Mouse (Mus musculus): ENCODE data around the gene Gtf2a1. TPM values are rescaled to one million over a fixed set of nuclear protein-coding genes. Genes with fewer than 3 reads are reported as not detected.
A peak's percentile ranks its signal among the peaks of the same experiment; 100 is the strongest.
"Not testable (repeated sequence)": the region's sequence is repeated elsewhere in the genome, so short reads cannot be mapped to it uniquely, and the experiment has no call there.

Gtf2a1 gene
- total RNA-seq, 2 experiments from 2014 or later = 52.2 to 53.0 TPM

- Histone ChIP-seq H3K4me3 (no peak overlapping the region), H3K27ac (no peak overlapping the region)
- TF ChIP-seq CTCF (conservative IDR thresholded peaks at IDR 0.05) = no peak
- DNase-seq (ENCODE audit: low spot score in 2 of 2) = no peak
Measured at GRCm38 (mm10) chr12:91567145-91567544, 23.1 kb downstream of the Gtf2a1 start.

- not testable (repeated sequence) for H3K27ac ChIP-seq; DNase-seq (ENCODE audit: low spot score in 2 of 2); H3K4me3 ChIP-seq
Measured at GRCm38 (mm10) chr12:91558152-91558551, 32.1 kb downstream of the Gtf2a1 start.

DNA sequence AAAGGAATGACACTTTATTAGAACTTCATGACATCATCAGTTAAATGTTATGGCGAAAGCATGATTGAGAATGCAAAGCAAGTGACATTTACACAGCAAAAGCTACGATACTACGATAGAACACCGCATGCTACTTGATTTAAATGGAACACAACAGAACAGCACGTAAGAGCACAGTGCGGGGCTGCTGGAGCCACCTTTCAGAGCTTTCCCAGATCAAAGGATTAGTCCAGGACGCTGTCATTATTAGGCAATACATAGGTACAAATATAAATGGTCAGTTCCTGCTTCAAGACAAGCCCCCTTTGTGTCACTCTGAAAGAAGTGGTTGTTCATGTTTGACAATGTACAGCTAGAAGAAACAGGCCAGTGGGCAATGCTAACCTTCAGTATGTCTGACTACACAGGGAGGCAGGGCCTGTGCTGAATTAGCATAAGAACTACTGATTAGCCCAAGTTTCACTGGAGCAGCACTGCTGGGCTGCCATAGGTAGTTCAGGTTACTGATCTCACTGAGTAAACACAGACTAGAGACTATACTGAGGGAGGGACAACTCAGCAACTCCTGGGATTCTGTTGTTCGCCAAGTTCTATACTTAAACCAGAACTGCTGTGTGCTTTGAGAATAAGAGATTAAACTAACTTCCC, 32.8 kb downstream of the Gtf2a1 start:
- H3K4me3 ChIP-seq, H3K27ac ChIP-seq: not testable (repeated sequence)

DNA sequence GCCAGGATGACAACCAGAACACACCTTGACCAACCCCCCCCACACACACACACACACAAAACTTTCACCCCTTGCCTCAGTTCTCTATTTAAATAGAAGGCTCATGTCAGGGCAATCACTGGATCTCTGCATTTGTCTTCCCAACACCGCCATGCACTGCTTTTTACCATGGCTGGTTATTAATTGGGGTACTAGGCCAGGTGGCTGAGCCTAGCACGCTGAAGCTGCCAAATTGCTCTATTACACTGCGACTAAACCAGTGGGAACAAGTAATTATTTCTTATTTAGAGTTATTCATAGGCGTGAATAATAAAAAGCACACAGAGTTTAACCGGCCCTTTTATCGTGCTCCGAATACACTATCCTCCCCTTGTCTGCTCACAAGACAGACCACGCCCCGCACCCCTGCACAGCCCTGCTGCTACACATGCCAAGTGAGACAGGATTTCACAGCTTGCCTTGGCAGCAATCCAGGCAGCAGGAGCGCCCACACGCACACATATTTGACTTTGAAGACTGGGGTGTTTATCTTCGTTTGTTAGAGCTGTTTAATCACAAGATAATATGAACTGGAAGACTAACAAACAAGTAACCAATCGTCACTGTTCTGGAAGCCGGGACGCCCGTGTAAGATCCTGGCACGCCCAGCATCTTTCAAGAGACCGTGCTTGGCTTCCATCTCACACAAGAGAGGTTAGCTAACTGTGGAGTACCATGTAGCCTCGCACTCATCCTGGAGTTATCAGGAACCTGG, 38.3 kb downstream of the Gtf2a1 start:
- Histone ChIP-seq H3K4me3 (peak overlapping the region; percentile 33), H3K27ac (peak overlapping the region; percentile 53; the same call in 1 of the 2 replicates)

More for the DNA sequence above, 32.8 kb downstream of the Gtf2a1 start:
- not testable (repeated sequence) for DNase-seq (ENCODE audit: low spot score in 2 of 2)

DNA sequence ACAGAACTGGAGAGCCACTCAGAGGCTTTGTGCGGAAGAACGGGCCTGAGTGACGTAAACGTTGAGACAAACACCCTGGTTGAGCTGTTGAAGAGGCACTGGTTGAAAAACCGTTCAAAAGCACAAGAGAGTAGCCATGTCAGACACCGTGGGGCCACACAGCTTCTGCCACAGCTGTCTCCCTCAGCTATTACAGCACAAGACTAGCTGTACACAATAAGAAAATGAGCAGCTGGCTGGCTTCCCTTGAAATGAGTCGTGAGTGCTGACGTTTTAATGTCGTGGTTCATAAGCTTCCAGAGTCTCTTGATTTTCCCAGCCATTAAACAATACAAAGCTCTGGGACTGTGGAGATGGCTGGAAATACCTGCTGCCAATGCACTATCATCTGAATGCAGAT, 40.8 kb downstream of the Gtf2a1 start:
- no peak for DNase-seq (ENCODE audit: low spot score in 2 of 2)
- no peak for TF ChIP-seq CTCF (conservative IDR thresholded peaks at IDR 0.05)
- Histone ChIP-seq H3K27ac (no peak overlapping the region), H3K4me3 (no peak overlapping the region)

More for the DNA sequence above, 38.3 kb downstream of the Gtf2a1 start:
- no peak for TF ChIP-seq CTCF (conservative IDR thresholded peaks at IDR 0.05)
- peak; percentile 78 to 79 for DNase-seq (ENCODE audit: low spot score in 2 of 2)

DNA sequence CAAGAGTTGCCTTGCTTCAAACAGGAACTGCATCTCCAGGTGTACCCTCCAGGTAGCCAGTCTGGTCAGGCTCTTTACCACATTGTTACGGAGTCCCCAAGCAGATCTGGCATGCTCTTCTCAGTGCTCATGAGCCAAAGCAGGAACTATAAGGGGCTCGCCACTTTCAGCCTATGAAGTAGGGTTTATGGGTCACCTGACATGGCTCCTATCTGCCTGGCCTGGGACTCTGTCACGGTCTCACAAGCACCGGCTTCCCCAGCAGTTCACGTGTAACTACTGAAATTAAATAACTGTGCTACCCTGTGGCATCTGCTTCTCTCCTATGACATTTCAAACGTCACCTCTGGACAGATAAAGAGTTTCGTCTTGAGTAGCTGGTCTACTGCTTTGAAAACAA, 50.1 kb downstream of the Gtf2a1 start:
- DNase-seq (ENCODE audit: low spot score in 2 of 2) = no peak
- TF ChIP-seq CTCF (conservative IDR thresholded peaks at IDR 0.05) = no peak
- H3K27ac ChIP-seq = no peak overlapping the region
- no peak overlapping the region for H3K4me3 ChIP-seq

DNA sequence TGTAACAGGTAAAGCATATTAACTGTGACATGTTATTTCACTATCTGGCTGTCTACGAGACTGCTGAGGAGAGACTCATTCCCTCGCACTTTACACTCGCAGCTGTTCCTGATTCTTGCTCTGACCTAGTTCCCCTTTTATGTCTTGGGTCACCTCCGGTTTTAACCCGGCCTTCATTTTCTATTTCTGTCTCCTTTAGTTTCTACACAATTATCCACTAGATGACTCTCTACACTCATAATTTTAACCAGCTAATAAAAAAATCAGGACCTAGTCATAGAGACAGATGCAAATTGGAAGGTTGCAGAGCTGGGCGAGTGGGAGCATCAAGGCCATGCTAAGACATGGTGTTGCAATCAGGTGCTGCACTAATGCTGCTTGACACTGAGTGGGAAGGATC, 55.8 kb downstream of the Gtf2a1 start:
- Histone ChIP-seq H3K4me3 (no peak overlapping the region), H3K27ac (no peak overlapping the region)
- no peak for DNase-seq (ENCODE audit: low spot score in 2 of 2)
- peak; percentile 37 for TF ChIP-seq CTCF (conservative IDR thresholded peaks at IDR 0.05)

- DNase-seq (ENCODE audit: low spot score in 2 of 2) = no peak
- Histone ChIP-seq H3K4me3 (no peak overlapping the region), H3K27ac (no peak overlapping the region)
- TF ChIP-seq CTCF (conservative IDR thresholded peaks at IDR 0.05) = no peak
Measured at GRCm38 (mm10) chr12:91523626-91524025, 66.7 kb downstream of the Gtf2a1 start.

GRCm38 (mm10) chr12:91517808-91518207, 72.5 kb downstream of the Gtf2a1 start:
- TF ChIP-seq CTCF (conservative IDR thresholded peaks at IDR 0.05) = no peak
- no peak overlapping the region for H3K4me3 ChIP-seq
- H3K27ac ChIP-seq = no peak overlapping the region
- DNase-seq (ENCODE audit: low spot score in 2 of 2) = no peak

GRCm38 (mm10) chr12:91513980-91514379, 76.3 kb downstream of the Gtf2a1 start:
- no peak for TF ChIP-seq CTCF (conservative IDR thresholded peaks at IDR 0.05)
- peak overlapping the region; percentile 50; the same call in 1 of the 2 replicates for H3K27ac ChIP-seq
- no peak overlapping the region; the same call in 1 of the 2 replicates for H3K4me3 ChIP-seq
- DNase-seq (ENCODE audit: low spot score in 2 of 2) = no peak

DNA sequence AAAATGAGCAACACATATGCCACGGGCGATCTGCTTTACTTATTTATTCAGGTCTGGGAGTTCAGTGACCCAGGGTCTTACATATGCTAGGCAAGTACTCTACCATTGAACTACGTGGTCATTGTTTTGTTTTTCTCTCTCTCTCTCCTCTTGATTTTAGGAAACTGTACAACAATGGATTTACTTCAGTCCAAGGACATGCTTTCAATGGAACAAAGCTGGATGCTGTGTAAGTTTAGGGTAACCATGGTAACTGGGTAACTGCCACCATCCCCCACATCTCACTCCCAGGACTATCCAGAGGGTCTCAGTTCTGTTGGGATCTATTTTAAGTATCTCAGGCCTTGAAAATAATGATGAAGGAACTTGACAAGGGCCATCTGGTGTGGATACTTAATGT, 78.5 kb downstream of the Gtf2a1 start:
- DNase-seq (ENCODE audit: low spot score in 2 of 2) = no peak
- no peak for TF ChIP-seq CTCF (conservative IDR thresholded peaks at IDR 0.05)
- H3K4me3 ChIP-seq = no peak overlapping the region
- no peak overlapping the region for H3K27ac ChIP-seq

Other genes starting within 250 kb of the Gtf2a1 start
- gene Cep128, start 206.1 kb downstream of the Gtf2a1 start, total RNA-seq (2021) = 1 to 10 TPM; 8.4 to 9.3 TPM
- under 1 TPM; 0.23 to 0.37 TPM for gene Tshr, start 205.9 kb downstream of the Gtf2a1 start, total RNA-seq (2021)
- 10 to 100 TPM; 33.4 to 34.7 TPM for gene Ston2, start 197.9 kb upstream of the Gtf2a1 start, total RNA-seq (2021)

Measured in layer of hippocampus, adult 2 months (tissue).